Mouse (Mus musculus) thymus, adult 2 months (tissue): ENCODE results near the gene Fer.

Experiments
- CTCF ChIP-seq: fragments of 200-500 bp; IDR thresholded peaks from 2 replicates; pipeline ENCODE4 v1.5.1; 2012; ENCODE audit warnings: mild to moderate bottlenecking, control low read depth, low read length, moderate library complexity, borderline replicate concordance; ENCODE audit not compliant: control insufficient read depth, poor library complexity, insufficient read depth; ENCODE audit errors: extremely low read depth
- POLR2A ChIP-seq: fragments of 200-500 bp; IDR thresholded peaks from 2 replicates; pipeline ENCODE4 v1.6.1; 2012; ENCODE audit warnings: mild to moderate bottlenecking, low read length, control low read depth, moderate library complexity; ENCODE audit not compliant: control insufficient read depth, poor library complexity, insufficient read depth; ENCODE audit errors: extremely low read depth

DNA sequence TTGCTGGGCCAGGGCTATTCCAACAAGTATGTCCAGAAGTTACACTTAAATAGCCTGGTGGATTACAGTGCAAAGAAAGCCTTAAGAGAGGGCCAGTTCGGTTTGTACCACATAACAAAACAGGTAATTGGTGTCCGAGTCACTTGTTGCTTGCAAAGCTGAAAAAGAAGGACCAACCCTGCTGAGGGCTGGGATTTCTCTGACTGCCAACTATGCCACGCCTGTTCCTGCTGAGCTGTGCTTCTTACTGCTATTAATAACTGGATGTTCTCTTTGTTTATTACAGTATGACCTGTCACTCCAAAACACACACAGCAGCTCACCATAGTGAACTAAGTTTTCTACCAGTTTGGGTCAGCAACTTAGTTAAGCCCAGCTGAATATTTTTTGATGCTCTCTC is 260.9 kb downstream of the Fer start:
- TF ChIP-seq CTCF = no peak
- no peak for TF ChIP-seq POLR2A
